Mouse (Mus musculus): Measurements from ENCODE around the gene Wasl. TPM values are rescaled to one million over a fixed set of nuclear protein-coding genes. Genes with fewer than 3 reads are reported as not detected.

The Wasl gene
- total RNA-seq (2014; fragmentation: Nextera tagmentation) = 18.6 and 22.3 TPM in 2 replicates
- 4.9 and 7.6 TPM in 2 replicates for total RNA-seq (2017)

DNA sequence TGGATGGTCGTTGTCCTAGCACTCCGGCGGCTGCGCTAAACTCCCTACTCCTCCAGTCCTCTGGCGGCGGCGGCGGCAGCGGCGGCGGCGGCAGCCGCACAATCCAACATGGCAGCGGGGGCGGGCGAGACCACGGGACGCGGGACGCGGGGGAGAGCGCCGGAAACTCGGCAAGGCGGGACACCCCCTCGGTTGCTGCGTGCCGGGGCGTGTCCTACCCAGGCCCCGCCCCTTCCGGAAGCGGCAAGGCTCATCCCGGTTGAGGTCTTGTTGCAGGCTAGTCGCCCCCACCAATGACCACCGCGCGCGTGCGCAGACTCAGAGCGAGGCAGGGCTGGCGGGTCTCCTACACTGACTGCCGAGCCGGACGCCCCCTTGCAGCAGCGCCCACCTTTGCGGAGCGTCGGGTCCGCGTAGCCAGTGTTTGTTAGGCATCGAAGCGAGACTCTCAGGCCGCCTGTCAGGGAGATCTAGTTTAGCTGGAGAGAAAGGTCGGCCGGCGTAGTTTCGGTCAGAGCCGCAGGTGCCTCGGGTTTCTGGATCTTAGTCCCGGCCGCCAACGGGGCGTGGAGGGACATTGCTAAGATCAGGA is at the start of gene Wasl:
TSS of gene Wasl (minus strand) at position 143 of the 592 bp plus-strand sequence.
- peak; percentile 91 for ATAC-seq (replicated peaks; ENCODE audit: poor library complexity, severe bottlenecking)

DNA sequence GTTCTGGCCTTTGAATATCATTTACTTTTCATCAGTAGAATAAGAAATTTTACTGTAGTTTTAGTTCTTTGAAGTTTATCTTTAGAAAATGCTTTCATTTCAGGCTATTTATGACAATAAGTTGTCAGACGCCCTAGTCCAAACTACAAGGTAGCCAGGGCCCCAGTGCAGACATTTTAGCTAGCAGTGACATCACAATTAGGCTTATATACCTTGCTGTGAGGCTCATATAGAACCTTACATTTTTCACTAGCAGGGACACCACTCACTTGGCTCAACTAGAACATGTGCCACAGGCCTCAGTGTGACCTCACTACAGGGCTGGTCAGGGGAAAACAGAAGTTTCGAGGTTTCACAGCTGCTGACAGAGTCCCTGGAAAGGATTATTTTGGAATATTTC is 42.7 kb upstream of the Wasl start:
- ATAC-seq (replicated peaks; ENCODE audit: poor library complexity, severe bottlenecking) = no peak

DNA sequence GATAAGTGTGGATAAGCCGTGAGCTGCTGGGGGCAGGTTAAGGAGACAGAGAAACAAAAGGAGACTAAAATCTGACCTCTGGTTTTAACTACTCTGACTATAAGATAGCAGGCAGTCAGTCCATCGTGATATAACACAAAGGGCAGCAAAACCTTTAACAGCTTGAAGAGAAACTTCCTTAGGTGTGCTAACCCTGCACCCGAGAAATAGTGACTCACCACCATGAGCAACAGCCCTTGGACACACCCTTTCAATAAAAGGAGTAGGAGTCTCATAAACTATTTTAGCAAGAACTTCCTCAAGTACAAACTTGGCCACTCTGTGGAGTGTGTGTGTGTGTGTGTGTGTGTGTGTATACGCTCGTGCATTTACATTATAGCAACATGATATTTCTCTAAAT is 42.3 kb upstream of the Wasl start:
- no peak for ATAC-seq (replicated peaks; ENCODE audit: poor library complexity, severe bottlenecking)

DNA sequence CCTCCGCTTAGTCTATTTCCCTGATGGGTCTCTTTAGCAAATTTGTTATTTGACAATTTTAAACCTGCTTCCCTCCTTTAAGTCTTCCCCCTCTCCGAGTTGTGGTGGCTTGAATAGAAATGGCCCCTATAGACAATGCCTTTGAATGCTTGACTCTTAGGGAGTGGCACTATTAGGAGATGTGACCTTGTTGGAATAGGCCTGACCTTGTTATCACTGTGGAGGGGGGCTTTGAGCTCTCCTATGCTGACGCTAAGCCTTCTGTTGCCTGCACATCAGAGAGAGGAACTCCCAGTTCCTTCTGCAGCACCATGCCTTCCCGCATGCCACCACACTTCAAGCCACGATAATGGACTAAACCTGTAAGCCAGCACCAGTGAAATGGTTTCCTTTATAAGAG is 32.4 kb upstream of the Wasl start:
- no peak for ATAC-seq (replicated peaks; ENCODE audit: poor library complexity, severe bottlenecking)

DNA sequence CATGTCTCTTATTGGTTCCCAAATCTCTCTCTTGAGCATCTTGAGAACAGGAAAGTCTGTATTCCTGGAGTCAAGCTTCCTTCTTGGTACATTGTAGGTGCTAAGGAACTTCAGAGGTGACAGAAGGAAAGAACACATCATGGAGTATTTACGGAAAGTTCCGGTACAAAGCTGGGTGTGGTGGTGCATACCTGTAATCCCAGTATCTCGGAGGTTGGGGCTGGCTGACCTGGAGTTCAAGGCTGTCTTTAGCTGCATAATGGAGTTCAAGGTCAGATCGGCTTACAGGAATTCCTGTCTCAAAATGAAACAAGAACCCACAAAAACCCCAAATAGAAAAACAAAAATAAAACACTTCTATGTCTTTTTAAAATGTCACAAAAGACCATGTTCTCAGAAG is 31.3 kb upstream of the Wasl start:
- ATAC-seq (replicated peaks; ENCODE audit: poor library complexity, severe bottlenecking) = no peak

DNA sequence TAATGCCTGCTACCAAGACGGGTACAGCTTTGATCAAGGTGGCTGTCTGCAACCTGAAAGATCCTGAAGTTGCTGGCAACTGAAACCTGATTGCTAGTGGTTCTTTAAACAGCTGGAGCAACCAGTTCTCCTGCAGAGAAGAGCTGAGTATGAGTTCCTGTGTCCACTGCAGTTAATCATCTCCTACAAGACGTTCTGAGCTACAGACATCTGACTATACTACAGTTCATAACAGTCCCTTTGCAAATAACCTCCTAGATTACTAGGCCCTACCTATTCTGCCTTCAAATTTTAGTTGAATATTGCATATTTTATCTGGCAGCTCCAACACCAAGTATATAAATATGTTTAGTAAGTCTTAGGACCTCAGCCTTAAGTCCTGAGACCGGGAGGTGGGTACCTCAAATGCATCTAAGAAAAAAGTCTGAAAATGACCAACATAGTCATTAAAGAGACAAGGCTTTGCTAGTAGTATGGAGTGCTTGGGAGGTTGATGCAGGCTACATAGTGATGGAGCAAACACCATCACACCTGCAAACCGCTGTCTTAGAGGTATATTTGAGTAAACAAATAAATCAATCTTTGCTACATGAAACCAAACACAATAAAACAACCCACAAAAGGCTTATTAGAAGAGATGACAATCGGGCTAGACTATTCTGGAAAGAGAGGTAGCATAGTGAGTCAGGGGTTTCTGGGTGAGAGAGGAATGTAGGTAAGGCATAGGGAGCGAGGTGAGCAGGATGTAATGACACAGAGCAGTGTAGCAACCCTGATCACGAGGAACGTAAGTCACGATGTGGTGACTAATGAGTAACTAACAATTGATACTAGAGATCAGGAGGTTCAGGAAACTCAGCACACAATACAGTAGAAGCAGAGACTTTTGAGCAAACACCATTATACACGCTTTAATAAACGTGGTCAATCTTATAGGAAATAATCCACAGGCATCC is 29.9 kb upstream of the Wasl start:
- no peak for ATAC-seq (replicated peaks; ENCODE audit: poor library complexity, severe bottlenecking)

DNA sequence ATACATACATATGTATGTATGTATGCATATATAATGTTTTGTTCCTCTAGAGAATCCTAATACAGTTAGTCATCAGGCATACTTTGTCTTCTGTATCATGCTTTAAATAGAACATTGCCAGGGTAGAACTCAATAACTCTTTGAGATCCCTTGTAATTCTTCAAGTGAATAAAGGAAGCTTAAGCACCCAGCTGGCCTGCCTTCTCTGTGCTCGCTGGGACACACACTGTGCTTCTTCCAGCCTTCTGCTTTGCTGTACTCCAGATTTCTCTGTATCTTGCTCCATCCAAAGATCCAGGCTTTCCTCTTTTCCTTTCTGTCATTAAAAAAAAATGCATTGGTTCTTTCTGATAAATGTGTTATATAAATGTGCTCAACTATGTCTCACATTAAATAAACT is 23.1 kb upstream of the Wasl start:
- ATAC-seq (replicated peaks; ENCODE audit: poor library complexity, severe bottlenecking) = no peak

DNA sequence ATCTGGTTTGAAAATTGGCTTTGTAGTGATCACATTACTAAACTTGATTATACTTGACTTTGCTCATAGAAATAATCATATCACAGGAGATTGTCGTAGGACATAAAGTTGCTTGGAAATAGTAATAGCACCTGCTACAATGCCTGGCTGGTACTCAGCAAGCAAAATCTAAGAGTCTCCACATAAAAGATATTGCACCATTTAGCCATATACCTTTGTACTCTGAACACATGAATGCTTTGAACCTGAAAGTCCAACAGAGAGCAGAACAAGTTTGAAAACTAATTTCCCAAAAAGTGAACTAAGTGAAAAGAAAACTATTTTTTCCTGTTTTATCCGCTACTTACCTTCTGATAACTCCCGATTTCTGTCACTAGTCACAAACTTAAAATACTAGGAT is 18.3 kb upstream of the Wasl start:
- no peak for ATAC-seq (replicated peaks; ENCODE audit: poor library complexity, severe bottlenecking)

DNA sequence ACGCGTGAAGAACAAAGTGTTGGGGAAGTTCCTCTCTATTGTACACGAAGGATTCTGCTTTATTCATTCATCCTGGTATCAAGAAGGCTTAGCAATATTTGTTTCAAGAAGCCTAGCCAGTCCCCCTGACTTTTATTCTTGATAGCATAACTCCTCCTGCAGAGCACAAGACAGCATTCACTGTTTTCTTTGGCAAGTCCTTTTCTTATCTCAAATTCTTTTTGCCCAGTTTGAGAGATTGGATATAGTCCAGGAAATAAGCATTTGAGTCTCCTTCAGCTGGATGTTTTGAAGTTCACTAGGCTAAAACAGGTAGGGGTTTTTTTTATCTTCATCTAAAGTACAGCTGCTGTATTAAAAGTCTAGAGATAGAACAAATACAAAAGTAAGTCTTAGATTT is 3.0 kb upstream of the Wasl start:
- no peak for ATAC-seq (replicated peaks; ENCODE audit: poor library complexity, severe bottlenecking)

DNA sequence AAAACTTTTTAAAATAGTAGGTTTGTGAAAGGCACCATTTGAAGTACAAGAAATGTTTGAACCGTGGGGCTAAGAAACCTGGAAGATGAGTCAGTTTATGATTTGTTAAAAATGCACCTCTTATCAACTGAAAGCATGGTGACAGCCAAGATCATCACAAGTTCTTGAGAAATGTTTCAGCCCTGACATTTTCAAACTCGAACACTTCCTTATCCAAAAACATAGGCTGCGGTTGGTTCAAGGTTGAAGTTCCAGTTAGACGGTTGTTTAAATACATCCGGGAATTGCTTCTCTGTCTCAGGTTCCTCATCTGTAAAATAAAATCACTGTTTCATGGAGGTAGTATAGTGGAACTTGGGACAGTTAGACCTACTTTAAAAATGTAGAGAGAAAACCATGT is 1.4 kb upstream of the Wasl start:
- no peak for ATAC-seq (replicated peaks; ENCODE audit: poor library complexity, severe bottlenecking)

DNA sequence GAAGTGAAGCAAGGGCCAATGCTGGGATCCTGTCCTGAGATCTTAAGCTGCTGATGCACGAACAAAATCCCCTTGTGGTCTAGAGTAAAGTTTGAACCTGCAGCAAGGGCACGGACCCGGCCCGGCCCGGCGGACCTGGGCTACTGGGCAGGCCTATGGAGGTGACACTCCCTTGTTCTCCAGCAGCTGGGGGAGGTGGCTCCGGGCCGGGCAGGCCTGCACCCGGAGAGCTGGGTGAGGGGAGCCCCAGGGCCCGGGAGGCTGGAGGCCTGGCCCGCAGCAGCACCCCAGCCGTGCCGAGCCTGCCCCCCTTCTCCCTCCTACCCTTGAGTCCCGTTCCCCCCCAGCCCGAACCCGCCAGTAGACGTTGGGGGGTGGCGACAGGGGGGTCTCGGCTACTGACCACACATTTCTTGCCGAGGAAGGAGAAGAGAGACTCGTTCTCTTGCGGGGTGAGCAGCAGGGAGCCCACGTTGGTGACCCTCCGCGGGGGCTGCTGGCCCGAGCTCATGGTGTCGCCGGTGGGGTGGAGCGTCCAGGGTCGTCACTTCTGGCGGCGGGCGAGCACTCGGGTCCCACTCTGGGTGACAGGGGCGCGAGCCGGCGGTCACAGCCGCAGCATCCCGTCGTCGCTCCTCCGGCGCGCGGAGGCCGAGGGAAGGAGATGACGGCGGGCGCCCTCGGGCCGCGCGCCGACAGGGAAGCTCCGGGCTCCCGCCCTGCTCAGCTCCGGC is 509 bp downstream of the Wasl start:
- ATAC-seq (replicated peaks; ENCODE audit: poor library complexity, severe bottlenecking) = peak; percentile 43

DNA sequence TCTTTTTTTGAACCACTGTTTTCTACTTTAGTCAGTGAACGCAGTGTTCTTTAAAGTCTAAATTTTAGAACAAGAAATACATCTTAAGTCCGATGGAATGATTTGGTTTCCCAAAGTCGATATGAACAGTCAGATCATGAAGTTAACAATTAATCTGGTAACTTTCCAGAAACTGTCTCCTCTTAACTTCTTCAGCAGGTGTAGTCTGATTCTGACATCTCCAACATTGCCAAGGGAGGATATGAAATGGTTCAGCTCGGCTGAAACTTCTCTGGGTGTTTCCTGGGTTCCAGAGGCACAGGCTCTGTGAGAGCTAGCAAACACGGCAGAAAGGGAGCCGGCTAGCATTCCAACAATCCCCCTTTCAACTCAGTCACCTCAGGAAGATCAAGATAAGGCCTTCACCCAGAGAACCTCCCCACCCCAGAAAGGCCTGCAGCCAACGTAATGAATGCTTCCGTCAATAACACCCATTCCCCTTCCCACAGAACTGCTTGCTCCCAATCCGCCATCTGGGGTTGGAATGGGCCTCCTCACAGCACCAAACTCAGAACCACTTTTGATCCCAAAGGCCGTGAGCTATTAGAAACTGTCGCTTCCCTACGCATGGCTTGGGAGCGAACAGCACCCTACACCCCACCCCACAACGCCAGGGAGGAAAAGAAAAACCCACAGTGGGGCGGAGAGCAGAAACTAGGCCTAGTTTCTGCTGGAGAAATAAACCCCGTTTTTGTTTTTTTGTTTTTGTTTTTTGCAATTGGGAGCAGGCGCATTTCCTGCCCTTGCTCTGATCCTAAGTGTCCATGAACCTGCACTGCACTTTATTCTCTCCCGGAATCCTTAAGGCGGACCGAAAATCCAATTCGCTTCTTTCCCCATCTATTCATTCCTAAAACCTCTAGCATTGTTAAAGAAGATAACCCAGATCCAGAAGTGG is 1.3 kb downstream of the Wasl start:
- 0 out of 2 replicates have a peak, but pooled peaks have one; percentile 8 for ATAC-seq (replicated peaks; ENCODE audit: poor library complexity, severe bottlenecking)

DNA sequence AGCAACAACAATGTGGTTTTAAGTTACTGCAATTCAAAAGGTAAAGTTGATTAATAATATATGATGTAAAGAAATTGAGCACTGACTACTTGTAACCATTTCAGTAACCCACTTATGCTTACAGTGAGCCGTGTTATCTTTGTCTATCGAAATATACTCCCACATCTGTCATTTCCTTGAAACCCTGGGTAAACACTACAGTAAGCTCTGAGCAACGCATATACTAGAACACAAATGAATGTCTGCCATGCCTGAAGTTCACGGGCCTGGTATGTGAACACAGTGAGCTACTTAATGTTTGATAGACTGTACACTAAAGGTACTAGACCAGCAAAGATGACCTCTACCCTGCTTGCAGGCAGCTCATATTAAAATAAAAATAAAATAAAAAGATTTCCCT is 2.3 kb downstream of the Wasl start:
- ATAC-seq (replicated peaks; ENCODE audit: poor library complexity, severe bottlenecking) = no peak

DNA sequence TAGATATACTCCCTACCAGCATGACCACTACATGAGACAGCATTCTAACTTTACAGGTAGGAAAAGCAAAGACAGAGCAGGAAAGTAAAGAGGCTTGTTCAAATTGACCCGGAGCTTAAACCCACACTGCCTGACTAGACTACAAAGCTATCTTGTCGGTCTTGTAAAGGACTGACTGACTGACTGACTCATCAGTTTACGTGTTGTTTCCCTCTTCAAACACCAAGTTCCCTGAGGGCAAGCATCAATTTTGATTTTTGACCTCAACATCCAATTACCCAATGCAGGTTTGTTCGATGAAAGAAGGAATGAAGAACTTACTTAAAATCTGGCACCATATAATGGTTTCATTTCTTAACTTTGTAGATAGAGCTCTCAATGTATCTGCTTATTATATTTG is 2.9 kb downstream of the Wasl start:
- no peak for ATAC-seq (replicated peaks; ENCODE audit: poor library complexity, severe bottlenecking)

DNA sequence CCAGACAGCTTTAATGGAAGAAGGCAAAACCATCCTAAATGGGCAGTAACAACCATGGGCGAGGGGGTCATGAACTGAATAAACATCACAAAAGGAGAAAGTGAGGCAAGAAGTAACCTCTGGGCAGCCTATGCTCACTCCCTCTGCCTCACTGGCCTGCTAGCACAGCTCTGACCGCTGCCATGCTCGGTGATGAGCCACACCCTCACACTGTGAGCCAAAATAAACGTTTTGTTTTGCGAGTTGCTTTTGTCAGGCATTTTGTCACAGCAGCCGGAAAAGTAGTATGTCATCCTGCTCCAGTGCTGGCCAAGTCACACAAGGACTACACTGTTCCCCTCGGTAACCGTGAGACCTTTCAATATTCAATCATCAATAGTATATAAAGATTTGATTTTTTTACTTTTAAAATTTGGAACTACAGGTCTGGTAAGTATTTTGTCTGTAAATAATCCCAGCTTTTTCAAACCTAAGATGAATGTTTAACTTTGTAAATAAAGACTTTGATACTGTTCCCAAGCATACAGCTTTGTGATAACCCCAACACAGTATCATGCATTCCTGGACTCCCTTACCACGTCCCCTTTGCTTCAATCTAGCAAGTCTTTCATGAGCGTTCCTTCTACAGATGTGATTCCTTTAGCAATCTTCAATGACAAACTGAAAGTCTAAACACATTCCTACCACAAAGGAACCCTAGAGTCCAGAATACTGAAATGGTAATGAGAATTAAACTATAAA is 7.0 kb downstream of the Wasl start:
- ATAC-seq (replicated peaks; ENCODE audit: poor library complexity, severe bottlenecking) = no peak

DNA sequence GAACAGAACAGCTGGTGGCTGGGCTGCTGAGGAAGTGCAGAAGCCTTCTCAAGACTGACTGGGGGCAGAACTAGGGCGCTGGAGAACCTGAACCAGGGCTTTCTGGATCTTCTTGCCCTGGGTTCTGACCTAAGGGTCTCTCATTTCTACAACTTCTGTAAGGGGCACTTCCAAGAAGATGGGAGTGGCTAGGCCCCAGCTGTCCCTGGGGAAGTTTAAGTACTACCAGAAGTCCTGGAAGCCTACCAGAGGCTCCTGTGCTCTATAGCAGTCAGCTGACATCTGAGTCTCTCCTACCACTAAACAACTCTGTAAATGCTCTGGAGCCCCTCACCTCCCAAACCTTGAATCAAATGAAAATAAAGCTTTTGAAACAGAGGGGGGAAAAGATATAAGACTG is 8.7 kb downstream of the Wasl start:
- ATAC-seq (replicated peaks; ENCODE audit: poor library complexity, severe bottlenecking) = no peak

DNA sequence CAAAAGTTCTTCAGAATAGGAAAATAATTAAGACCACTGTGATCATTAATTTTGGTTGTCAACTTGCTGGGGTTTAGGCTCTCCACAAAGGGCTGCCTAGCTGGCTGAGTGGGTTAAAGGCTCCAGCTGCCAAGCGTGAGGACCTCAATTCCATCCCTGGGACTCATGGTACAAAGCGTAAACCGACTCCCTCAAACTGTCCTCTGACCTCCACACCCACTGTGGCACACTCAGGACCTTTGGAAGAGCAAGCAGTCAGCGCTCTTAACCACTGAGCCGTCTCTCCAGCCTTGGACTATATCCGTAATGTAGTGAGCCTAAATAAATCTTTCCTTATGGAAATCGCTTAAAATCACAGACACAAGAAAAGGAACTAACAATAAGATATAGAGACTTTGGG is 13.3 kb downstream of the Wasl start:
- ATAC-seq (replicated peaks; ENCODE audit: poor library complexity, severe bottlenecking) = no peak

DNA sequence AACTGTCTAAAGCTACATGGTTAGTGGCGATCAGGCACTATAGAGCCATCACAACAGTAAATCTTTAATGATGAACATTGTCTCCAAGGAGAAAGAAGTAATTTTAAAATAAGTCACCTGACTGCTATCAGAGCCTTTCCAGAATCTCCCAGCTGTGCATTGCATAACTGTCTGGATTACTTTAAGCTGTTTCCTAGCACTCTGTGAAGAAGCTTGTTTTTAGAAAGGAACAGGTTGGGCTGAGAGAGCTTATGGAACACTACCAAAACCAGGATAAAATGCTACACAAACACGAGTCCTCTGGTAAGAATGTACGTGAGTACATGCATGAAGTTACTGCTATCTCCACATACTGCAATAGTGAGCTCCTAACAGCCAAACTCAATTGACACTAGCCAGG is 14.1 kb downstream of the Wasl start:
- no peak for ATAC-seq (replicated peaks; ENCODE audit: poor library complexity, severe bottlenecking)

DNA sequence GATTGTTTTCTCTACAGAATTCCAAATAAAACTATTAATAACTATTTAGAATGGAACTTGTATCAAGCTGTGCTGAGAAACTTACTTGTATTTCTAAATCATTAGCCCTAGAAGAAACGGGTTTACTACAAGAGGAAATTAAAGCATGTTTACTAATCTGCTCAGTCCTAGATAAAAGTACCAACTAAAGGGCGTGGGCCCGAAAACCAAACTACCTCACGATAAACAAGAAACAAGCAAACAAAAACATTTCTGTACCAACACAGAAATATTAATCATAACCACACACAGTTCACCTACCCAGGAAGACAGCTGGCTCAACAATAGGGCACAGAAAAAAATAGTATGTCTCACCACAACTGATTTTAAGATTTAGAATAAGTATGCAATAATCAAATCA is 16.4 kb downstream of the Wasl start:
- ATAC-seq (replicated peaks; ENCODE audit: poor library complexity, severe bottlenecking) = no peak

All from granulocyte monocyte progenitor cell, adult 5-6 weeks (primary cell).